Mouse (Mus musculus) spleen, adult 2 months (tissue): ENCODE measurements around the gene Pycr2. TPM values are rescaled to one million over a fixed set of nuclear protein-coding genes. Genes with fewer than 3 reads are reported as not detected.

Experiments used
- DNase-seq, 2 experiments: peaks; one replicate each; pipeline versions ENCODE4 v3.0.0 to v3.0.0-alpha.2; 2012 to 2021; ENCODE audit warnings: low spot score in 2 of 2, low read depth in 1 of 2
- H3K27ac ChIP-seq: fragments of 200-500 bp; 2 replicates; pipeline ENCODE4 v1.5.1; 2012; ENCODE audit warnings: low read length, inconsistent platforms; ENCODE audit not compliant: insufficient read depth
- H3K27me3 ChIP-seq: fragments of 200-500 bp; 2 replicates; pipeline ENCODE4 v1.6.1; 2012; ENCODE audit warnings: mild to moderate bottlenecking, moderate library complexity, low read length, inconsistent platforms; ENCODE audit not compliant: control insufficient read depth, insufficient read depth
- H3K36me3 ChIP-seq: fragments of 200-500 bp; 2 replicates; pipeline ENCODE4 v1.6.1; 2012; ENCODE audit warnings: mild to moderate bottlenecking, low read length, inconsistent platforms; ENCODE audit not compliant: control insufficient read depth, insufficient read depth
- H3K4me1 ChIP-seq: fragments of 200-500 bp; 2 replicates; pipeline ENCODE4 v1.6.1; 2011; ENCODE audit warnings: inconsistent platforms; ENCODE audit not compliant: control insufficient read depth, insufficient read depth, insufficient read length
- H3K4me3 ChIP-seq: fragments of 200-500 bp; 2 replicates; pipeline ENCODE4 v1.5.1; 2011; ENCODE audit warnings: mild to moderate bottlenecking, inconsistent platforms; ENCODE audit not compliant: insufficient read depth, insufficient read length; ENCODE audit errors: extremely low read depth
- CTCF ChIP-seq: fragments of 200-500 bp; IDR thresholded peaks from 2 replicates; pipeline ENCODE4 v1.5.1; 2011; ENCODE audit warnings: mild to moderate bottlenecking, inconsistent platforms; ENCODE audit not compliant: insufficient read depth, insufficient read length, insufficient replicate concordance; ENCODE audit errors: extremely low read depth
- POLR2A ChIP-seq: fragments of 200-500 bp; IDR thresholded peaks from 2 replicates; pipeline ENCODE4 v1.6.1; 2011; ENCODE audit warnings: low read depth, low read length, inconsistent platforms
- WGBS: fragments of 180-500 bp; shearing (Covaris S2); methylation state at CpG from one replicate; pipeline ENCODE4 v1.1.7; 2018; 5-methylcytosine and 5-hydroxymethylcytosine counted together
- polyA plus RNA-seq: library from polyadenylated mRNA; depleted of rRNA; stranded (reverse); fragments of >200 nt; gene quantifications from 2 replicates; pipeline ENCODE4 v1.2.3, GENCODE M21; 2012; rRNA removed

Gene Pycr2
- polyA plus RNA-seq, 1 experiment, result 41.7 TPM

- DNase-seq, result no peak
- no peaks in the 10 kb centered on the region for H3K27me3 ChIP-seq
- peaks cover 16% of the 10 kb centered on the region for H3K36me3 ChIP-seq
- peaks cover 21% of the 10 kb centered on the region; the same call in 1 of the 2 replicates for H3K4me1 ChIP-seq
- WGBS, result 21% methylated on average over 20 of the region's 20 CpGs
- H3K4me3 ChIP-seq, result no peak overlapping the region
- TF ChIP-seq CTCF (no peak), POLR2A (no peak)
- no peak overlapping the region for H3K27ac ChIP-seq
Measured at GRCm38 (mm10) chr1:180945001-180945980, 41.2 kb downstream of the Pycr2 start.

DNA sequence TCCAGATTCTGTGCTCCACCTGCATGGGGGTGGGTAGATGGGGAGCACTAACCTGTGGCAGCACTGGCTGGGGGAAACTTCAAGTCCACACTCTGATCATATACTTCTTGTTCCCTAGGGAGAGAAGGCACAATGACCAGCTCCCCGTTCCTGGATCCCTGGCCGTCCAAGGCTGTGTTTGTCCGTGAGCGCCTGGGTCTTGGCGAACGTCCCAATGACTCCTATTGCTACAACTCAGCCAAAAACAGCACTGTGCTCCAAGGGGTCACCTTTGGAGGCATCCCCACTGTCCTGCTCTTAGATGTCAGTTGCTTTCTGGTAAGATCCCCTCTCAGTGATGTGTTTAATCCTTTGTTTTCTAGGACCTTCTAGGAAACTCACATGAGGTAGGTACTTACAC is 42.4 kb downstream of the Pycr2 start:
- TF ChIP-seq POLR2A (no peak), CTCF (no peak)
- Histone ChIP-seq H3K4me3 (no peak overlapping the region), H3K27ac (no peak overlapping the region), H3K4me1 (peaks cover 17% of the 10 kb centered on the region; the same call in 1 of the 2 replicates), H3K36me3 (peaks cover 19% of the 10 kb centered on the region), H3K27me3 (no peaks in the 10 kb centered on the region)
- DNase-seq, result no peak
- 95% methylated on average over 6 of the region's 6 CpGs for WGBS

DNA sequence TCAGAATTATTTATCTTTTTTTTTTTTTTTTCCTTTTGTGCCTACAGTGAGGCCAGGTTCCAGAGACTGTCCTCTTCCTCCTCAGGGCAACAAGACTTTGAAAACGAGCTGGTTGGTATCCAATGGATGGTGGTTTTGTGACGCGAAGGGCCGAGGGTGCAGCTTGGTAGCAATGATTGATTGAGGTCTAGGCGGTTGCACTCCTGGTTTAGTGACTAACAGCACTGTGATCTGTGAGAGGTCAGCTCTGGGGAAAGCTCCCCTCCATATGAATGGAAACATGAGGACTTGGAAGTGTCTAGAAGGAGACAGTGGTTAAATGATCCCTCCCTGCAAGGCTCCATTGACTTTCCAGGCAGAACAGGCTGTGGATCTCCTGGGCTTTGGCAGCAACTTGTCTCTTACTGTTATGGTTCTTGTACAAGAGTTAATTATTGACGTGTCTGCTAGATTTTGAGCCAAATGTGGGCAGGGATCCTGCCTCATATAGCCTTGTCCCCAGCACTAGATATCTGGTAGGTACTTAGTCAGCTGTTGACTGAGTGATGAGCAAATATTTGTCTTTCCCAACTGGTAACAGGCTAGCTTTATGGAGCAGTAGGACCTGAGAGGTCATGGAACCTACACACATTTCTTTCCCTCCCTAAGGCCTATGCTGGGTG is 48.1 kb downstream of the Pycr2 start:
- Histone ChIP-seq H3K4me1 (no peaks in the 10 kb centered on the region), H3K4me3 (no peak overlapping the region), H3K27me3 (no peaks in the 10 kb centered on the region), H3K36me3 (peaks cover 45% of the 10 kb centered on the region), H3K27ac (no peak overlapping the region)
- no peak for TF ChIP-seq POLR2A
- no peak for TF ChIP-seq CTCF
- WGBS, result 96% methylated on average over 6 of the region's 6 CpGs
- no peak for DNase-seq

GRCm38 (mm10) chr1:180952808-180953207 is 48.7 kb downstream of the Pycr2 start:
- Histone ChIP-seq H3K27ac (no peak overlapping the region), H3K4me1 (no peaks in the 10 kb centered on the region), H3K36me3 (peaks cover 44% of the 10 kb centered on the region), H3K27me3 (no peaks in the 10 kb centered on the region), H3K4me3 (no peak overlapping the region)
- TF ChIP-seq POLR2A, result no peak
- no peak for TF ChIP-seq CTCF
- no peak for DNase-seq
- 83% methylated on average over 5 of the region's 5 CpGs for WGBS

DNA sequence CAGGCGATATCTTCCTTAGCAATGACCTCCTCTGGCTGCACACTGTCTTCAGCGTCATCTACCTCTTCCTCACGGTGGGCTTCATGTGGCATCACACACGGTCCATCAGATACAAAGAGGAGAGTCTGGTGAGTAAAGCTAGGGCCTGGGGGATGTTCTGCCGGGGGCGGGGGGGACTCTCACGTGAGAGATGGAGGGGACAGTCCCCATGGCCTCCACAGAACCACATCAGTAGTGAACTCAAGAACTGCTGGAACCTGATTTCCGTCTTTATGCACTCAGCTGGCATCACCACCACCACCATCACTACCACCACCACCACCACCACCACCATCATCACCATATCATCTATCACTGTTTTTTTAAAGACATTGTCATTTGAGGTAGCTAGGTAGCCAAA is 52.3 kb downstream of the Pycr2 start:
- 88% methylated on average over 8 of the region's 8 CpGs for WGBS
- peaks cover 47% of the 10 kb centered on the region for H3K36me3 ChIP-seq

DNA sequence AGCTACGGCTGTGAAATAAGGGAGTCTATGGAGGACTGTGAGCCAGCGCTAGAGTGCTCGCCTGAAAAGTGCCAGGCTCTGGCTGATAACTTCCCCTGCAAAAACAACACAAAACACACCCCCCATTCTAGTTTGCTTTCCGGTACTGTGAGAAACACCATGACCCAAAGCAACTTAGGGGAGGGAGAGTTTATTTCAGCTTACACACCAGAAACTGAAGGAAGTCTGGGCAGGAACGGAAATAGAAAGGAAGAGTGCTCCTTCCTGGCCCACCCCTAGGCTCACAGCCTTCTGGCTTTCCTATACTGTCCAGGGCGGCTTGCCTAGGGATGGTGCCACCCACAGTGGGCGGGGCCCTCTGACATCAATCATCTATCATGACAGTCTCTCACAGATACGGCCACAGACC is 52.9 kb downstream of the Pycr2 start:
- TF ChIP-seq CTCF, result no peak
- no peak for TF ChIP-seq POLR2A
- Histone ChIP-seq H3K27me3 (no peaks in the 10 kb centered on the region), H3K4me3 (no peak overlapping the region), H3K36me3 (peaks cover 48% of the 10 kb centered on the region), H3K27ac (no peak overlapping the region), H3K4me1 (no peaks in the 10 kb centered on the region)
- WGBS, result 68% methylated on average over 8 of the region's 8 CpGs
- DNase-seq, result no peak

More for the DNA sequence above, 52.3 kb downstream of the Pycr2 start:
- no peaks in the 10 kb centered on the region for H3K4me1 ChIP-seq
- H3K27me3 ChIP-seq, result no peaks in the 10 kb centered on the region
- no peak for TF ChIP-seq CTCF
- TF ChIP-seq POLR2A, result no peak
- H3K4me3 ChIP-seq, result no peak overlapping the region
- H3K27ac ChIP-seq, result no peak overlapping the region
- DNase-seq, result no peak

Other genes with a start within 250 kb of the Pycr2 start
- gene Mixl1, start 207.3 kb upstream of the Pycr2 start, polyA plus RNA-seq, result 0.04 TPM in 1 of 2 replicates, not detected in the other
- 7.3 and 8.2 TPM in 2 replicates for gene Acbd3, start 178.2 kb upstream of the Pycr2 start, polyA plus RNA-seq
- 361 and 391 TPM in 2 replicates for gene H3f3a, start 90.3 kb upstream of the Pycr2 start, polyA plus RNA-seq
- gene Sde2, start 53.2 kb upstream of the Pycr2 start, polyA plus RNA-seq, result 7.1 and 9.3 TPM in 2 replicates
- not detected in 2 replicates for gene Lefty2, start 11.2 kb upstream of the Pycr2 start, polyA plus RNA-seq
- gene Lefty1, start 30.7 kb downstream of the Pycr2 start, polyA plus RNA-seq, result 10.9 and 16.8 TPM in 2 replicates
- gene Tmem63a, start 38.1 kb downstream of the Pycr2 start, polyA plus RNA-seq, result 38.6 and 42.5 TPM in 2 replicates
- 50.5 and 52.2 TPM in 2 replicates for gene Ephx1, start 116.6 kb downstream of the Pycr2 start, polyA plus RNA-seq
- gene 9130409I23Rik, start 146.9 kb downstream of the Pycr2 start, polyA plus RNA-seq, result 0.04 TPM in 1 of 2 replicates, not detected in the other
- gene Nvl, start 239.9 kb downstream of the Pycr2 start, polyA plus RNA-seq, result 7.7 and 8.6 TPM in 2 replicates
- gene Cnih4, start 240.4 kb downstream of the Pycr2 start, polyA plus RNA-seq, result 4.7 and 6.0 TPM in 2 replicates